Mouse (Mus musculus) monocyte, adult 2 months (primary cell): ENCODE results near the gene Ubash3b.

Experiments
- DNase-seq, 2 experiments: peaks; one replicate each; pipeline ENCODE4 v3.0.0; 2022; ENCODE audit warnings: low spot score in 2 of 2, low read depth in 1 of 2

The Ubash3b gene

GRCm38 (mm10) chr9:41136691-41137467 lies 24.6 kb downstream of the Ubash3b start:
- DNase-seq: no peak

GRCm38 (mm10) chr9:41136273-41136672 lies 25.2 kb downstream of the Ubash3b start:
- no peak for DNase-seq

GRCm38 (mm10) chr9:41134907-41135306 lies 26.6 kb downstream of the Ubash3b start:
- no peak for DNase-seq

GRCm38 (mm10) chr9:41130563-41130962 lies 30.9 kb downstream of the Ubash3b start:
- DNase-seq: no peak

- DNase-seq: no peak
Observed at GRCm38 (mm10) chr9:41129802-41130480, 31.6 kb downstream of the Ubash3b start.

- DNase-seq: no peak
Observed at GRCm38 (mm10) chr9:41129273-41129672, 32.2 kb downstream of the Ubash3b start.

- no peak for DNase-seq
Observed at GRCm38 (mm10) chr9:41126723-41127122, 34.8 kb downstream of the Ubash3b start.

- DNase-seq: no peak
Observed at GRCm38 (mm10) chr9:41124305-41124704, 37.2 kb downstream of the Ubash3b start.

- DNase-seq: peak in 1 of 2 experiments; percentile 7
Observed at GRCm38 (mm10) chr9:41122390-41123110, 38.9 kb downstream of the Ubash3b start.

GRCm38 (mm10) chr9:41121701-41122354 lies 39.7 kb downstream of the Ubash3b start:
- no peak for DNase-seq

GRCm38 (mm10) chr9:41119958-41120357 lies 41.5 kb downstream of the Ubash3b start:
- no peak for DNase-seq

- no peak for DNase-seq
Observed at GRCm38 (mm10) chr9:41118065-41118464, 43.4 kb downstream of the Ubash3b start.

GRCm38 (mm10) chr9:41116126-41116525 lies 45.4 kb downstream of the Ubash3b start:
- DNase-seq: no peak

GRCm38 (mm10) chr9:41114367-41114766 lies 47.1 kb downstream of the Ubash3b start:
- no peak for DNase-seq

- no peak for DNase-seq
Observed at GRCm38 (mm10) chr9:41109749-41110148, 51.7 kb downstream of the Ubash3b start.

GRCm38 (mm10) chr9:41108324-41109180 lies 52.9 kb downstream of the Ubash3b start:
- no peak for DNase-seq

GRCm38 (mm10) chr9:41105201-41105643 lies 56.3 kb downstream of the Ubash3b start:
- DNase-seq: peak; percentile 20 to 24

- no peak for DNase-seq
Observed at GRCm38 (mm10) chr9:41103722-41104121, 57.8 kb downstream of the Ubash3b start.

- DNase-seq: no peak
Observed at GRCm38 (mm10) chr9:41102613-41103012, 58.9 kb downstream of the Ubash3b start.

GRCm38 (mm10) chr9:41099897-41100296 lies 61.6 kb downstream of the Ubash3b start:
- DNase-seq: no peak
